ENCODE assay signal across 7 mouse cellular contexts in genomic region chr4:148327266-148327997, GRCm38 (mm10). TPM values are rescaled to one million over a fixed set of nuclear protein-coding genes. Genes with fewer than 3 reads are reported as not detected.
A peak's percentile ranks its signal among the peaks of the same experiment; 100 is the strongest.
DNase-seq lines count a peak whose midpoint lies in the region; ATAC-seq and TF ChIP-seq lines count a peak whose summit lies in the region.

No protein-coding gene starts in this region.

- no peaks in the 10 kb centered on the region for H3K4me1 ChIP-seq in embryonic facial prominence, embryonic 11.5 days (ENCODE audit: control insufficient read depth, insufficient read depth, low read length)
- H3K4me1 ChIP-seq in intestine, embryonic 15.5 days (replicated peaks): 0 out of 2 replicates have a peak, but pooled peaks cover 4% of the 10 kb centered on the region
- peaks cover 5% of the 10 kb centered on the region for H3K4me1 ChIP-seq in midbrain, postnatal 0 days (ENCODE audit: insufficient read depth, low read length)
- no peaks in the 10 kb centered on the region for H3K4me1 ChIP-seq in liver, embryonic 12.5 days

- 13% methylated on average over 19 of the region's 19 CpGs for WGBS in embryonic facial prominence, embryonic 11.5 days
- WGBS in intestine, embryonic 15.5 days: 9% methylated on average over 19 of the region's 19 CpGs
- WGBS in midbrain, postnatal 0 days: 6% methylated on average over 19 of the region's 19 CpGs
- WGBS in liver, embryonic 12.5 days (ENCODE audit: insufficient replicate concordance): 33% methylated on average over 19 of the region's 19 CpGs

- peak; percentile 51 for DNase-seq in brain, embryonic 18.5 days (ENCODE audit: low read depth, low spot score)
- DNase-seq in embryonic facial prominence, embryonic 11.5 days (ENCODE audit: low spot score): peak; percentile 66
- DNase-seq in midbrain, postnatal 0 days (ENCODE audit: low spot score): peak; percentile 66
- no peak for DNase-seq in urinary bladder, adult 2 months (ENCODE audit: low spot score)
- no peak for DNase-seq in gastrocnemius, postnatal 25 days

- H3K9me3 ChIP-seq in embryonic facial prominence, embryonic 11.5 days (replicated peaks; ENCODE audit: control insufficient read depth, low read length): no peaks in the 10 kb centered on the region
- H3K9me3 ChIP-seq in intestine, embryonic 15.5 days: no peaks in the 10 kb centered on the region
- H3K9me3 ChIP-seq in midbrain, postnatal 0 days (ENCODE audit: low read length): no peaks in the 10 kb centered on the region
- H3K9me3 ChIP-seq in liver, embryonic 12.5 days (replicated peaks): no peaks in the 10 kb centered on the region

- H3K4me3 ChIP-seq in embryonic facial prominence, embryonic 11.5 days (ENCODE audit: low read depth, low read length): no peak overlapping the region
- H3K4me3 ChIP-seq in intestine, embryonic 15.5 days (replicated peaks): no peak overlapping the region
- H3K4me3 ChIP-seq in midbrain, postnatal 0 days (ENCODE audit: low read depth, low read length): peak overlapping the region; percentile 8; the same call in 1 of the 2 replicates
- H3K4me3 ChIP-seq in liver, embryonic 12.5 days: no peak overlapping the region

- peak; percentile 70 for ATAC-seq in embryonic facial prominence, embryonic 11.5 days (replicated peaks; ENCODE audit: insufficient number of reproducible peaks, low FRiP score, low TSS enrichment, low read depth)
- ATAC-seq in intestine, embryonic 15.5 days: peak; percentile 61
- peak; percentile 66 for ATAC-seq in midbrain, postnatal 0 days (ENCODE audit: low FRiP score)
- ATAC-seq in liver, embryonic 12.5 days: no peak

- no peaks in the 10 kb centered on the region for H3K27me3 ChIP-seq in embryonic facial prominence, embryonic 11.5 days (ENCODE audit: control insufficient read depth, insufficient read depth, low read length)
- peaks cover 6% of the 10 kb centered on the region; the same call in 1 of the 2 replicates for H3K27me3 ChIP-seq in intestine, embryonic 15.5 days (replicated peaks)
- H3K27me3 ChIP-seq in midbrain, postnatal 0 days (ENCODE audit: insufficient read depth, low read length): no peaks in the 10 kb centered on the region
- H3K27me3 ChIP-seq in liver, embryonic 12.5 days (replicated peaks): peaks cover 18% of the 10 kb centered on the region; the same call in 1 of the 2 replicates

- no peak overlapping the region for H3K9ac ChIP-seq in embryonic facial prominence, embryonic 11.5 days (replicated peaks; ENCODE audit: low read length)
- no peak overlapping the region for H3K9ac ChIP-seq in intestine, embryonic 15.5 days
- H3K9ac ChIP-seq in midbrain, postnatal 0 days (replicated peaks; ENCODE audit: low read length, poor library complexity, severe bottlenecking): no peak overlapping the region
- H3K9ac ChIP-seq in liver, embryonic 12.5 days: no peak overlapping the region

- H3K27ac ChIP-seq in embryonic facial prominence, embryonic 11.5 days (replicated peaks; ENCODE audit: low read depth, low read length): no peak overlapping the region
- no peak overlapping the region for H3K27ac ChIP-seq in intestine, embryonic 15.5 days
- 0 out of 2 replicates have a peak overlapping the region, but pooled peaks have one; percentile 18 for H3K27ac ChIP-seq in midbrain, postnatal 0 days (ENCODE audit: low read depth, low read length)
- no peak overlapping the region for H3K27ac ChIP-seq in liver, embryonic 12.5 days

- no peaks in the 10 kb centered on the region for H3K36me3 ChIP-seq in embryonic facial prominence, embryonic 11.5 days (replicated peaks; ENCODE audit: control insufficient read depth, insufficient read depth, low read depth, low read length)
- H3K36me3 ChIP-seq in intestine, embryonic 15.5 days: no peaks in the 10 kb centered on the region
- H3K36me3 ChIP-seq in midbrain, postnatal 0 days (ENCODE audit: insufficient read depth, low read length): no peaks in the 10 kb centered on the region
- H3K36me3 ChIP-seq in liver, embryonic 12.5 days: no peaks in the 10 kb centered on the region

- no peak overlapping the region for H3K4me2 ChIP-seq in embryonic facial prominence, embryonic 11.5 days (ENCODE audit: low read depth, low read length)
- H3K4me2 ChIP-seq in intestine, embryonic 15.5 days (replicated peaks): 0 out of 2 replicates have a peak overlapping the region, but pooled peaks have one; percentile 19
- H3K4me2 ChIP-seq in midbrain, postnatal 0 days (ENCODE audit: low read depth, low read length, poor library complexity, severe bottlenecking): peak overlapping the region; percentile 39
- no peak overlapping the region for H3K4me2 ChIP-seq in liver, embryonic 12.5 days

- peak; percentile 36 for TF ChIP-seq CTCF in midbrain, postnatal 0 days (IDR thresholded peaks at IDR 0.05)

RNA-seq across cellular contexts. Expression of gene Disp3, which starts 39.7 kb away (rescaled TPM):
- 0.86 and 1.1 TPM in 2 replicates for polyA plus RNA-seq in embryonic facial prominence, embryonic 11.5 days (2014; fragmentation: Nextera tagmentation; extraction: Ambion mirVana)
- polyA plus RNA-seq in intestine, embryonic 15.5 days (2015; fragmentation: Nextera tagmentation; extraction: Ambion mirVana): 0.11 and 0.21 TPM in 2 replicates
- 19.7 and 25.1 TPM in 2 replicates for total RNA-seq in midbrain, postnatal 0 days (2014; rRNA removed)
- polyA plus RNA-seq in midbrain, postnatal 0 days (2015; fragmentation: Nextera tagmentation; extraction: Ambion mirVana): 6.8 and 7.8 TPM in 2 replicates
- polyA plus RNA-seq in urinary bladder, adult 2 months (2012; rRNA removed): 0.01 and 0.06 TPM in 2 replicates
- polyA plus RNA-seq in liver, embryonic 12.5 days (2016; fragmentation: Nextera tagmentation; extraction: Ambion mirVana): 0.07 and 0.11 TPM in 2 replicates
- under 1 TPM in 1 of 2 experiments, not detected in 1; 0.32 TPM for total RNA-seq in gastrocnemius, postnatal 25 days (2021)

Comparison
In these comparisons a context has a peak if more than half of its experiments do, and no peak if none do; other contexts are left out.
1. DNase-seq: peak in brain, embryonic 18.5 days (single experiment), embryonic facial prominence, embryonic 11.5 days (single experiment) and midbrain, postnatal 0 days (single experiment); none in urinary bladder, adult 2 months (single experiment) and gastrocnemius, postnatal 25 days (single experiment).
2. H3K4me2 ChIP-seq: peak in intestine, embryonic 15.5 days (single experiment) and midbrain, postnatal 0 days (single experiment); none in embryonic facial prominence, embryonic 11.5 days (single experiment) and liver, embryonic 12.5 days (single experiment).